Mouse (Mus musculus): Measurements from ENCODE around the gene Rpl34. TPM values are rescaled to one million over a fixed set of nuclear protein-coding genes. Genes with fewer than 3 reads are reported as not detected.

The Rpl34 gene
- polyA plus RNA-seq (2015; fragmentation: Nextera tagmentation; extraction: Ambion mirVana), result 539 and 549 TPM in 2 replicates

DNA sequence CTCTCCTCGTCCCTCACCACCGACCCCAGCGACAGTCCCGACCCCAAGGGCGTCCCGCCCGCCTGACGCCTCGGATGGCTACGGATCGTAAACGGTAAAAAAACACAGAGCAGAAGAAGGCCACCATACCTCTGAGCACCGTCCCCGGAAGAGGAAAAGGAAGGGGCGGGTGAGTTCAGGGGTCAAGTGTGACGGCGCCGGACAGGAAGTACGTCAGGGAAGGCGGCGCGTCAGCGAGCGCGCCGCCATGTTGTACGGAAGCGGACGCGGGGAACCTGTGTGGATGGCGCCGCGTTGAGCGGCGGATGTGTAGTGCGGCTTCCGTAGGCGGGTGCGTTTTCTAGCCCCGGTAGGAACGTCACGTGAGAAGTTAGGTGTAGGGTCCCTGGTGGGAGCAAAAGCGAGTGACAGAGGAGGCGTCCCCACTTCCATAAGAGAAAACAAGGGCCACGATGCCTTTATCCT is at the start of gene Rpl34:
Rpl34 (minus strand) TSS at position 210 of the 465 bp plus-strand sequence.
- Histone ChIP-seq H3K9me3 (ENCODE audit: low read length) (no peaks in the 10 kb centered on the region), H3K4me2 (ENCODE audit: low read depth, low read length) (peak within 1 kb of the TSS; percentile 82), H3K4me3 (ENCODE audit: low read depth, low read length) (peak within 1 kb of the TSS; percentile 92), H3K36me3 (replicated peaks; ENCODE audit: insufficient read depth, low read length) (peaks cover 37% of the 10 kb centered on the region), H3K9ac (replicated peaks) (peak within 1 kb of the TSS; percentile 96), H3K27me3 (ENCODE audit: insufficient read depth, low read length) (peaks cover 2% of the 10 kb centered on the region; the same call in 1 of the 2 replicates), H3K4me1 (ENCODE audit: insufficient read depth) (peaks cover 19% of the 10 kb centered on the region), H3K27ac (ENCODE audit: low read depth) (peak within 1 kb of the TSS; percentile 79)
- ATAC-seq (peak; percentile 99), DNase-seq (peak; percentile 93)
- TF ChIP-seq CTCF (IDR thresholded peaks at IDR 0.05; ENCODE audit: low read depth) (no peak; the same call in 1 of the 2 replicates), EP300 (IDR thresholded peaks at IDR 0.05; ENCODE audit: low read depth) (no peak; the same call in 1 of the 2 replicates)
- WGBS (ENCODE audit: insufficient replicate concordance), result under 1% methylated on average over 45 of the region's 45 CpGs

DNA sequence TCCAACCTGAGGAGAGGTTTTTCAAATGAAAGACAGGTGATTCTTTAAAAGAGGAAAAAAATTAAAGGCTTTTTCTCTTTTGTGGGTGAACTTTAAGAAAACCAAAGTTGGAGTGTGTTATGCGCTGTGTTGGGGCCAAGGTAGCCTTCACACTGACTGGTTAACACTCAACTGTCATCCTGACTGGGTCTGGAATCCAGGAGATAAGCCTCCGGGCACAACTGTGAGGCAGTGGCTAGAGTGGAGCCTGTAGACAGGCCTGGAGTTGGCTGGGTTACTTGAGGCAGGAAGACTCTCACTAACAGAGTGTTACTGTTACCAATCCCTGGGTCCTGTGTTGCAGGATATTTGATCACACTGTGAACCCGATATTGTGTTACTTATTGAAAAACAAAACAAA is 38.0 kb upstream of the Rpl34 start:
- no peak for DNase-seq
- WGBS (ENCODE audit: insufficient replicate concordance), result 58% methylated on average over 3 of the region's 3 CpGs
- Histone ChIP-seq H3K27me3 (ENCODE audit: insufficient read depth, low read length) (no peaks in the 10 kb centered on the region), H3K4me1 (ENCODE audit: insufficient read depth) (no peaks in the 10 kb centered on the region), H3K4me2 (ENCODE audit: low read depth, low read length) (no peak overlapping the region), H3K9me3 (ENCODE audit: low read length) (no peaks in the 10 kb centered on the region), H3K27ac (ENCODE audit: low read depth) (no peak overlapping the region), H3K9ac (replicated peaks) (no peak overlapping the region), H3K4me3 (ENCODE audit: low read depth, low read length) (no peak overlapping the region), H3K36me3 (replicated peaks; ENCODE audit: insufficient read depth, low read length) (no peaks in the 10 kb centered on the region)
- TF ChIP-seq EP300 (IDR thresholded peaks at IDR 0.05; ENCODE audit: low read depth) (no peak), CTCF (IDR thresholded peaks at IDR 0.05; ENCODE audit: low read depth) (no peak)
- no peak for ATAC-seq

DNA sequence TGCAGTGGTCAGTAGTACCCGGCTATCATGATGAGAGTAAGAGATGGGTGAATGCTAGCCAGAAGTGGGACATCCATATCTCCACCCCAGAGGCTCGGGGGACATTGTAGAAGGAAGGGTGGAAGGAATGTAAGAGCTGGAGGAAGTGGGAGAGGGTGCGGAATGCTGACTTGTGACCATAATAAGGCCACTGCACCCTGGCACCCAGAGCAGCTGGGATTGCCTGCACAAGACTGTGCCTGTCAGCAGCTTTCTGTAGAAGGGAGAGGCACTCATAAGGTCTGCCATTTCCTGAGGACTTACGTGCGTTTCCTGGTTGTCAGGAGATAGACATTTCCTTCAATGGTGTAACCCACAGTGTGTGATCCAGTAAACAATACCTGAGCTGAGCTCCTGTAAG is 33.9 kb upstream of the Rpl34 start:
- TF ChIP-seq CTCF (IDR thresholded peaks at IDR 0.05; ENCODE audit: low read depth) (no peak), EP300 (IDR thresholded peaks at IDR 0.05; ENCODE audit: low read depth) (no peak)
- no peak for ATAC-seq
- Histone ChIP-seq H3K4me3 (ENCODE audit: low read depth, low read length) (no peak overlapping the region), H3K27me3 (ENCODE audit: insufficient read depth, low read length) (no peaks in the 10 kb centered on the region), H3K9ac (replicated peaks) (no peak overlapping the region), H3K4me1 (ENCODE audit: insufficient read depth) (no peaks in the 10 kb centered on the region), H3K9me3 (ENCODE audit: low read length) (no peaks in the 10 kb centered on the region), H3K36me3 (replicated peaks; ENCODE audit: insufficient read depth, low read length) (no peaks in the 10 kb centered on the region), H3K4me2 (ENCODE audit: low read depth, low read length) (no peak overlapping the region), H3K27ac (ENCODE audit: low read depth) (no peak overlapping the region)
- 55% methylated on average over 5 of the region's 5 CpGs for WGBS (ENCODE audit: insufficient replicate concordance)
- DNase-seq, result no peak

DNA sequence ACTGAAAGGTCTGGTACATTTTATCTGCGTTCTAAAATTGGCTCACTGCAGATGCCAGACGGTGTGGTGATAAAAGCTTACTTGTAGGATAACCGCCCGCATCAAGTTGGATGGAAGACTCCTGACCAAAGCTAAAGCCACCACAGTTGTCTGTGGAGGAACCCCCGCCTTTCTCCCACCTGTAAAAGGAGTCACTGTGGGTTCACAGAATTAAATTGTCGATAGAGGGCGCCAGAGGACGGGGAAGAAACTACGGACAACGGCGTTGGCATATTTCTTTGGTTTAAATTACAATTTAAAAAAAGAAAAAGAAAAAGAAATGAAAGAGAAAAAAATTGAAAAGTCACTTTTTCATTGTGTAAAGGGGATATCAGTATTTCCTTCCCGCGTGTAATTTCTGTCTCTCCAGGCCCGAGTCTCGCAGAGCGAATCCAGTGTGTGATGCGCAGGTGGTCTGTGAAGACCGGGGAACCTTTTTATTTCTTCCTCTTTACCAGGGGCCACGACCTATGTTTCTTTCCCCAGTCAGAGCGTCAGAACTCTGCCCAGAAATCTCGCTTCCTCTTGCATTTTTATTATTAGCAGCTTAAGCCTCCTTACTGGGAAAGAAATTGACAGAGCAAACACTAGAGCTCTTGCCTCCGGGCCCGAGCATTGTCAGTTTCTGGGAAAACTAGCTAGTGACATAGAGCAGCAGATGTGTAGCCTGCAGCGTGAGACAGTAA is 30.7 kb upstream of the Rpl34 start:
- Histone ChIP-seq H3K27ac (ENCODE audit: low read depth) (no peak overlapping the region), H3K4me1 (ENCODE audit: insufficient read depth) (no peaks in the 10 kb centered on the region), H3K9ac (replicated peaks) (no peak overlapping the region), H3K27me3 (ENCODE audit: insufficient read depth, low read length) (no peaks in the 10 kb centered on the region), H3K36me3 (replicated peaks; ENCODE audit: insufficient read depth, low read length) (no peaks in the 10 kb centered on the region), H3K9me3 (ENCODE audit: low read length) (no peaks in the 10 kb centered on the region), H3K4me2 (ENCODE audit: low read depth, low read length) (no peak overlapping the region), H3K4me3 (ENCODE audit: low read depth, low read length) (no peak overlapping the region)
- DNase-seq (peak; percentile 33), ATAC-seq (no peak)
- 43% methylated on average over 24 of the region's 24 CpGs for WGBS (ENCODE audit: insufficient replicate concordance)
- TF ChIP-seq CTCF (IDR thresholded peaks at IDR 0.05; ENCODE audit: low read depth) (peak; percentile 70), EP300 (IDR thresholded peaks at IDR 0.05; ENCODE audit: low read depth) (no peak)

DNA sequence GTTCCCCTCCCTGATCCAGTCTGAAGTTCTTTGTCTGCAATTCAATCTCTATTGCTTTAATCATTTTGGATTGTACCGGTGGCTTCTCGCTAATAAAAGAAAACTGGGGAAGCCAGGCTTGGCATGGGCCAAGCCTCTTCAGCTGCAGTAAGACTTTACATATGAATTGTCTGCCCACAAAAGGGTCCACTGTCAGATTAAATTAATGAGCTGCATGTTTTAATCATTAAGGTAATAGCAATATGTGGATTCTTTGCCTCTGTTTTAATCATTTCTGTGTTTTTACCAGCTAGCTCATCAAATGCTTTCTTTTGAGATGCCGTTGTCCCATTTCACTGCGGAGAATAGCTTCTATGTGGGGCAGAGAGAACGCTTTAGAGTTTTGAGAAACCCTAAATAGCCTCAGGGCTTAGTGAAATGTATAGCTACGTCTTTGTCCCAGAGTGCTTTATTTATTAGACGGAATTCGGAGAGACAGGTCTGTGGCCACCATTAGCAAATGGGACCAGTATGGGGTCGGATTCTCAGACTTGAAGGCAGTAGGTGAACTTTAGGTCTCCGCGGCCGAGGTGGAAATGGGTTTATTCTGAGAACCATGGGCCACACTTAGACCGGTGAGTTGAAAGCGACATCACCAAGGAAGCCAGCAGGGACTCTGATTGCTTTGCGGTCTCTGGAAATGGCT is 28.1 kb upstream of the Rpl34 start:
- no peak overlapping the region for H3K4me2 ChIP-seq (ENCODE audit: low read depth, low read length)
- H3K36me3 ChIP-seq (replicated peaks; ENCODE audit: insufficient read depth, low read length), result no peaks in the 10 kb centered on the region
- 82% methylated on average over 15 of the region's 15 CpGs for WGBS (ENCODE audit: insufficient replicate concordance)
- DNase-seq (no peak), ATAC-seq (no peak)
- no peak overlapping the region for H3K4me3 ChIP-seq (ENCODE audit: low read depth, low read length)
- TF ChIP-seq EP300 (IDR thresholded peaks at IDR 0.05; ENCODE audit: low read depth), result no peak
- no peak for TF ChIP-seq CTCF (IDR thresholded peaks at IDR 0.05; ENCODE audit: low read depth)
- H3K4me1 ChIP-seq (ENCODE audit: insufficient read depth), result no peaks in the 10 kb centered on the region
- H3K27me3 ChIP-seq (ENCODE audit: insufficient read depth, low read length), result no peaks in the 10 kb centered on the region
- H3K9ac ChIP-seq (replicated peaks), result no peak overlapping the region
- no peaks in the 10 kb centered on the region for H3K9me3 ChIP-seq (ENCODE audit: low read length)
- H3K27ac ChIP-seq (ENCODE audit: low read depth), result no peak overlapping the region

DNA sequence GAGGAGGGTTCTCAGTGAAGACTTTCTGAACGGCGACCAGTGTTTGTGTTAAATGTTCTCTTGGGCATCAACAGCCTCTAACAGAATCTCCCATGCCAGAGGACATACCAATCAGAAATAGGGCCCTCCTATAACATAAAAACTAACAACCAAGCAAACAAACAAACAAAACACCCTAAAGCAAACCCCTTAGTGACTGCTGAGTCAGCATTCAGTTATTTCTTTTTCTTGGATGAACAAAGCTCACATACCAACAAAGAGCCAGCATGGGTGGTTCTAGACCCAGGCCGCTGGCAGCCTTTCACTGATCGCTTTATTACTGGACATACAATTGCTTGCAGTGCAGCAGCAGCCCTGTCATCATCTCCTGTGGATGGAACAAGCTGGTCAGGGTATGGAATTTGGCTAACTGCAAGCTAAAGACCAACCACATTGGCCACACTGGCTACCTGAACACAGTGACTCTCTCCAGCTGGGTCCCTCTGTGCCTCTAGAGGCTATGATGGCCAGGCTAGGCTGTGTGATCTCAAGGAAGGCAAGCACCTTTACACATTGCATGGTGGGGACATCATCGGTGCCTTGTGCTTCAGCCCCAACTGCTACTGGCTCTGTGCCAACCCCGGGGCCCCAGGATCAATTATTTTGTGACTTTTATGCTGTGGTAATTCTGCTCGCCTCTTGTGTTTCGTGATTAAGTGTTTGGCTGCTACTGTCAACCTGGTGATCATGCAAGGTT is 27.1 kb upstream of the Rpl34 start:
- 80% methylated on average over 8 of the region's 8 CpGs for WGBS (ENCODE audit: insufficient replicate concordance)
- no peaks in the 10 kb centered on the region for H3K4me1 ChIP-seq (ENCODE audit: insufficient read depth)
- no peak overlapping the region for H3K4me2 ChIP-seq (ENCODE audit: low read depth, low read length)
- no peak overlapping the region for H3K9ac ChIP-seq (replicated peaks)
- no peak for DNase-seq
- TF ChIP-seq EP300 (IDR thresholded peaks at IDR 0.05; ENCODE audit: low read depth) (no peak), CTCF (IDR thresholded peaks at IDR 0.05; ENCODE audit: low read depth) (no peak)
- H3K9me3 ChIP-seq (ENCODE audit: low read length), result no peaks in the 10 kb centered on the region
- H3K27ac ChIP-seq (ENCODE audit: low read depth), result no peak overlapping the region
- no peak for ATAC-seq
- H3K36me3 ChIP-seq (replicated peaks; ENCODE audit: insufficient read depth, low read length), result no peaks in the 10 kb centered on the region
- H3K27me3 ChIP-seq (ENCODE audit: insufficient read depth, low read length), result no peaks in the 10 kb centered on the region
- no peak overlapping the region for H3K4me3 ChIP-seq (ENCODE audit: low read depth, low read length)

Data from liver, postnatal 0 days (tissue).